Comparison of ENCODE assay signal across 11 mouse cellular contexts in the genomic region with DNA sequence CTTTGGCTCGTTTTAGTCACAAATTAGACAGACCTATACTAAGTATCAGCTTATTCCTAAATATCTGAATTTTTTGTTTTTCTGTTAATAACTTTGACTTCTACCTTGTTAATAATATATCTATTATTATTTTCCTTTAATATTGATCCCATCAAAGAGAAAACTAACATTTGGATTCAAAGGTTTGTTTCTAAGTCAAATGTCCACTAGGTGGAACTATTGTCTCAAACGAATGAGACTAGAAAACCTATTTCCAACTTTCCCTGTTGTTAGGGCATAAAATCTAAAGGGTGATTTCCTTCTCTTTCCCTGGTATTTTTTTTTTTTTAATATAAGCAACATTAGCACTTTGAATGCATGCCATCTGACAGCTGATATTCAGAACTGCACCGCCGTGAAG. TPM values are rescaled to one million over a fixed set of nuclear protein-coding genes. Genes with fewer than 3 reads are reported as not detected.
DNase-seq lines count a peak whose midpoint lies in the region; ATAC-seq and TF ChIP-seq lines count a peak whose summit lies in the region.
"Had no signal": no experiment of that assay in that cellular context is flagged by ENCODE, and none has a peak within 500 bp of the region (broad histone marks: within the 10 kb centered on the region; RNA-seq: fewer than 3 reads in every experiment).

No protein-coding gene starts in this region.

- H3K4me2 ChIP-seq in heart, embryonic 12.5 days: no peak overlapping the region
- H3K4me2 ChIP-seq: embryonic facial prominence, embryonic 15.5 days had no signal

- no peak overlapping the region for H3K9ac ChIP-seq in heart, adult 2 months (ENCODE audit: low read depth, low read length)
- H3K9ac ChIP-seq in heart, embryonic 12.5 days: no peak overlapping the region
- H3K9ac ChIP-seq: embryonic facial prominence, embryonic 15.5 days had no signal

- intact Hi-C loops in heart, adult 2 months (cut with DNase I): loop anchor here (2.0 to 10.0 kb wide), 3 partner anchors 733 to 881 kb away; no protein-coding TSS in a partner anchor

- ATAC-seq in heart, embryonic 12.5 days (ENCODE audit: insufficient number of reproducible peaks, low FRiP score): no peak
- ATAC-seq: intestine, embryonic 16.5 days had no signal

- DNase-seq in heart, adult 2 months: no peak
- no peak for DNase-seq in lung, adult 2 months
- no peak for DNase-seq in lung, postnatal 4 days
- peak; percentile 31 for DNase-seq in R1 (ENCODE audit: low read depth, low spot score)
- peak; percentile 80 for DNase-seq in retina, embryonic 14.5 days (ENCODE audit: low spot score)
- no peak for DNase-seq in c-Kit-positive CD71-positive TER-119-positive erythroid progenitor cells, embryonic 14.5 days (ENCODE audit: low spot score)
- DNase-seq in urinary bladder, postnatal 36 days (ENCODE audit: low spot score in 2 of 2): no peak
- DNase-seq: heart, adult 11 months had no signal

- H3K9me3 ChIP-seq in heart, embryonic 12.5 days (replicated peaks): no peaks in the 10 kb centered on the region
- H3K9me3 ChIP-seq: embryonic facial prominence, embryonic 15.5 days had no signal

- no peaks in the 10 kb centered on the region for H3K79me2 ChIP-seq in heart, adult 2 months (replicated peaks; ENCODE audit: control insufficient read depth, insufficient read depth, low read length)

- no peaks in the 10 kb centered on the region for H3K4me1 ChIP-seq in heart, adult 2 months (ENCODE audit: control insufficient read depth, insufficient read depth, low read length)
- H3K4me1 ChIP-seq in heart, embryonic 12.5 days (replicated peaks): no peaks in the 10 kb centered on the region
- H3K4me1 ChIP-seq in lung, adult 2 months (ENCODE audit: control insufficient read depth, insufficient read depth, low read length): no peaks in the 10 kb centered on the region; the same call in 1 of the 2 replicates
- H3K4me1 ChIP-seq: embryonic facial prominence, embryonic 15.5 days had no signal

- peak; percentile 74 for TF ChIP-seq CTCF in heart, adult 2 months (IDR thresholded peaks at IDR 0.05)
- TF ChIP-seq CTCF in lung, adult 2 months (IDR thresholded peaks at IDR 0.05; ENCODE audit: insufficient read depth, low read length): peak; percentile 18; the same call in 1 of the 2 replicates

- TF ChIP-seq EP300 in heart, adult 2 months (IDR thresholded peaks at IDR 0.05; ENCODE audit: insufficient read depth, low read depth, low read length): no peak

- no peaks in the 10 kb centered on the region for H3K36me3 ChIP-seq in heart, adult 2 months (ENCODE audit: control insufficient read depth, insufficient read depth, low read length)
- H3K36me3 ChIP-seq in heart, embryonic 12.5 days: no peaks in the 10 kb centered on the region
- H3K36me3 ChIP-seq: embryonic facial prominence, embryonic 15.5 days had no signal

- WGBS in heart, adult 2 months: 36% methylated on average over 4 of the region's 4 CpGs
- WGBS in heart, embryonic 12.5 days: 50% methylated on average over 4 of the region's 4 CpGs
- 16% methylated on average over 4 of the region's 4 CpGs for WGBS in lung, adult 2 months

- no peaks in the 10 kb centered on the region for H3K27me3 ChIP-seq in heart, adult 2 months (ENCODE audit: control insufficient read depth, insufficient read depth, low read length)
- H3K27me3 ChIP-seq in heart, embryonic 12.5 days (replicated peaks): no peaks in the 10 kb centered on the region
- H3K27me3 ChIP-seq: embryonic facial prominence, embryonic 15.5 days had no signal

- H3K4me3 ChIP-seq in heart, adult 2 months: no peak overlapping the region
- H3K4me3 ChIP-seq in heart, embryonic 12.5 days: no peak overlapping the region
- H3K4me3 ChIP-seq in lung, adult 2 months (replicated peaks; ENCODE audit: extremely low read depth, low read depth, low read length): no peak overlapping the region
- H3K4me3 ChIP-seq: embryonic facial prominence, embryonic 15.5 days had no signal

- H3K27ac ChIP-seq in heart, adult 2 months: no peak overlapping the region
- no peak overlapping the region for H3K27ac ChIP-seq in heart, embryonic 12.5 days (ENCODE audit: poor library complexity, severe bottlenecking)
- H3K27ac ChIP-seq: embryonic facial prominence, embryonic 15.5 days had no signal

- no peak for TF ChIP-seq POLR2A in heart, adult 2 months (IDR thresholded peaks at IDR 0.05; ENCODE audit: insufficient read depth, low read depth, low read length)
- no peak for TF ChIP-seq POLR2A in lung, adult 2 months (IDR thresholded peaks at IDR 0.05; ENCODE audit: borderline replicate concordance, extremely low read depth, low read depth, low read length)

RNA-seq across cellular contexts. Expression of gene Ndnf, which starts 20.0 kb away (rescaled TPM):
- total RNA-seq in heart, adult 2 months (2021): 1 to 10 TPM; 2.5 to 2.8 TPM
- 3.6 and 8.4 TPM in 2 replicates for polyA plus RNA-seq in heart, adult 2 months (2012; rRNA removed)
- 1.6 and 2.0 TPM in 2 replicates for polyA plus RNA-seq in heart, embryonic 12.5 days (2016; fragmentation: Nextera tagmentation; extraction: Ambion mirVana)
- polyA plus RNA-seq in lung, adult 2 months (2012; rRNA removed): 23.0 and 43.8 TPM in 2 replicates

Comparison
In these comparisons a context has a peak if more than half of its experiments do, and no peak if none do; other contexts are left out.
1. DNase-seq: peak in R1 (single experiment) and retina, embryonic 14.5 days (single experiment); none in heart, adult 2 months (0 of 2), lung, adult 2 months (single experiment), lung, postnatal 4 days (0 of 2), c-Kit-positive CD71-positive TER-119-positive erythroid progenitor cells, embryonic 14.5 days (single experiment) and urinary bladder, postnatal 36 days (0 of 2).